Mouse (Mus musculus): ENCODE measurements around the gene Hoxb7. TPM values are rescaled to one million over a fixed set of nuclear protein-coding genes. Genes with fewer than 3 reads are reported as not detected.

Gene Hoxb7
- polyA plus RNA-seq, 1 experiment from 2014 or later, result 56.1 TPM

DNA sequence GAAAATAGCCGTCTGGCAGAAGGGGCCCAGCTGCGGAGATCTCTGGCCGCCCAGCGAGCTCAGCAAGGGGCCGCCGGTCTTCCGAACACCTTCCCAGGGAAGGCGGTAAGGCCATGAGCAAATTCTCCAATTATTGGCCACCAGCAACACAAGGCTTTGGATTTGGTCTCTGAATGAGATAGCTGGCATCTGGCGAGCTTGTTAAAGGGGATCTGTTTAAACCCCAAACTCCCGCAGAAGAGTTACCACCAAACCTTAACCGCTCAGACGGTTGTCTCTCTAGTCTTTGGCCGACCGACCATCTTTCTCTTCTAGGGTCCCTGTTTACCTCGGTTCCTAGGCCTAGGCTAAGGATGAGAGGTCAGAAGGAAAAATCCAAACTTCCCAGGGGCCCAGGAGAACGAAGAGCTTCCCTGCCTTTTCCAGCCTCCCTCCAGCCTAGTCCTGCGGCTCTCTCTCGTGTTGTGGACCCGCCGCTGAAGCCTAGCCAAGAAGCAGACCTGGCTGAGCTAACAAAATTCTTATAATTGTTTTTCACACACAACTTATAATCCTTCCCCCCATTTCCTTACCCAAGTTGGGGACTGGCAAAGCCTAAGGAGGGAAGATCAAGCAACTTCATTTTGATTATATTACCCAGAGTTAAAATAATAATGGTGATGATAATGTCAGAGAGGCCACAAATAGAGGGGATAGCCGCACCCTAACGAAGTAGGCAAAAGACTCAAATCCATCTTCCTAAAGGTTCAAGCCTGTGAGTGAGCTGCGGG is 16.1 kb downstream of the Hoxb7 start:
- WGBS, result 28% methylated on average over 23 of the region's 23 CpGs
- no peak for ATAC-seq (replicated peaks; ENCODE audit: low FRiP score, low read depth)
- Histone ChIP-seq H3K9me3 (replicated peaks; ENCODE audit: low read length) (no peaks in the 10 kb centered on the region), H3K36me3 (ENCODE audit: insufficient read depth, low read length) (0 out of 2 replicates have a peak, but pooled peaks cover 5% of the 10 kb centered on the region), H3K4me2 (ENCODE audit: low read length) (peak overlapping the region; percentile 96), H3K4me3 (replicated peaks; ENCODE audit: low read depth, low read length) (peak overlapping the region; percentile 83), H3K27me3 (ENCODE audit: insufficient read depth, low read length) (no peaks in the 10 kb centered on the region), H3K27ac (peak overlapping the region; percentile 92), H3K9ac (ENCODE audit: low read depth, low read length) (peak overlapping the region; percentile 98), H3K4me1 (replicated peaks; ENCODE audit: insufficient read depth, low read length) (peaks cover 24% of the 10 kb centered on the region)
- TF ChIP-seq CTCF (IDR thresholded peaks at IDR 0.05; ENCODE audit: low read depth), result no peak
- DNase-seq (ENCODE audit: low spot score), result no peak

DNA sequence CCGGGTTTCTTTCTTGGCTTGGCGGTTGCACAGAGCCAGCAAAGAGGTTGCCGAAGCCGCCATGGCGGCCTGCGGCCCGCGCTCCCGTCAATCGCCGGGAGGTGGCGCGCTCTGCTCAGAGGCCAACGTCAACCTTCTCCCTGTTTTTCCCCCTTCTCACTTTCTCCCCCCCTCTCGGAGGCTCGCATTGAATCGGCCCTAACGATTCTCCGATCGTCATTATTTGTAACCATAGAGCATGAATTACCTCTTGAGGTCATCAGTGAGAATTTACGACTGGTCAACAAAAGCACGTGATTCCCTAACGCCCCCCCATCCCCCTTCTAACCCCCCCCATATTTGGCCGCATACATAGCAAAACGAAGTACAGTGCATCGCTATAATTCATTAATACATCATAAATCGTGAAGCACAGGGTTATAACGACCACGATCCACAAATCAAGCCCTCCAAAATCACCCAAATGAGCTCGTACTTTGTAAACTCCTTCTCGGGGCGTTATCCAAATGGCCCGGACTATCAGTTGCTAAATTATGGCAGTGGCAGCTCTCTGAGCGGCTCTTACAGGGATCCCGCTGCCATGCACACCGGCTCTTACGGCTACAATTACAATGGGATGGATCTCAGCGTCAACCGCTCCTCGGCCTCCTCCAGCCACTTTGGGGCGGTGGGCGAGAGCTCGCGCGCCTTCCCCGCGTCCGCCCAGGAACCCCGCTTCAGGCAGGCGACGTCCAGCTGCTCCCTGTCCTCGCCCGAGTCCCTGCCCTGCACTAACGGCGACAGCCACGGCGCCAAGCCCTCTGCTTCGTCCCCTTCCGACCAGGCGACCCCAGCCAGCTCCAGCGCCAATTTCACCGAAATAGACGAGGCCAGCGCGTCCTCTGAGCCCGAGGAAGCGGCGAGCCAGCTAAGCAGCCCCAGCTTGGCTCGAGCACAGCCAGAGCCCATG is 17.0 kb downstream of the Hoxb7 start, which contains the start of gene Hoxb5:
Gene Hoxb5 (plus strand): TSS at position 186 of the 949 bp plus-strand sequence.
- ATAC-seq (replicated peaks; ENCODE audit: low FRiP score, low read depth) (no peak; the same call in 1 of the 2 replicates), DNase-seq (ENCODE audit: low spot score) (peak; percentile 97)
- peak; percentile 96 for TF ChIP-seq CTCF (IDR thresholded peaks at IDR 0.05; ENCODE audit: low read depth)
- peaks cover 24% of the 10 kb centered on the region for H3K4me1 ChIP-seq (replicated peaks; ENCODE audit: insufficient read depth, low read length)
- 2% methylated on average over 69 of the region's 69 CpGs for WGBS
- peak within 1 kb of the TSS; percentile 96 for H3K4me2 ChIP-seq (ENCODE audit: low read length)
- peak within 1 kb of the TSS; percentile 99 for H3K27ac ChIP-seq
- no peaks in the 10 kb centered on the region for H3K27me3 ChIP-seq (ENCODE audit: insufficient read depth, low read length)
- H3K9me3 ChIP-seq (replicated peaks; ENCODE audit: low read length), result no peaks in the 10 kb centered on the region
- H3K4me3 ChIP-seq (replicated peaks; ENCODE audit: low read depth, low read length), result peak within 1 kb of the TSS; percentile 83
- H3K36me3 ChIP-seq (ENCODE audit: insufficient read depth, low read length), result 0 out of 2 replicates have a peak, but pooled peaks cover 5% of the 10 kb centered on the region
- H3K9ac ChIP-seq (ENCODE audit: low read depth, low read length), result peak within 1 kb of the TSS; percentile 98

DNA sequence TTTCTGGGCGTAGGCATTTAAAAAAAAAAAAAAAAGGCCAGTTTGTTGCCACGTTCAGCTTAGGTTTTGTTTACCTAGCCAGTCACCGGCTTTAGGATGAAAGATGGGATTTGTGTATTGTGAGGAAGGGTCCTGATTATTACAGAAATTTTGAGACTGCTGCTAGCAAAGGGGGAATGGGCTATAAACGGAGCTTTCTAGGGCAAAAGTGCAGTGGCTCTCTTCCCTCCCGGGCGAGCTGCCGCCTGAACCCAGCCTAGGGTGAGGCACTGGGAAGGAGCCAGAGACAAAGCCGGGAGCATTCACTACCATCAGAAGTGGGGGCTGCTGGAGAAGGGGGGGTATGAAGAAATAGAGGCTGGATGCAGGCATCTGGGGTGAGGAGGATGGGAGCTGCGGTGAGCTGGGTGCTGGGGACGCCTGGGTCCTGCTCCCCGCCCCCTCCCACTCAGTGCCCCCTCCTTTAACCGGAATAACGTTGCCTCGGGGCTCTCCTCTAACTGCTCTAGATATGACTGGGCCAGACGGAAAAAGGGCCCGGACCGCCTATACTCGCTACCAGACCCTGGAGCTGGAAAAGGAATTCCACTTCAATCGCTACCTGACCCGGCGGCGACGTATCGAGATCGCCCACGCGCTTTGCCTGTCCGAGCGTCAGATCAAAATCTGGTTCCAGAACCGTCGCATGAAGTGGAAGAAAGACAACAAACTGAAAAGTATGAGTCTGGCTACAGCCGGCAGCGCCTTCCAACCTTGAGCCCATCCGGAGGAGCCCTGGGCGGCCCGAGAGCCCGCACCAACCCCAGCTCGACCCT is 18.2 kb downstream of the Hoxb7 start:
- Histone ChIP-seq H3K9me3 (replicated peaks; ENCODE audit: low read length) (no peaks in the 10 kb centered on the region), H3K36me3 (ENCODE audit: insufficient read depth, low read length) (0 out of 2 replicates have a peak, but pooled peaks cover 5% of the 10 kb centered on the region), H3K4me2 (ENCODE audit: low read length) (peak overlapping the region; percentile 96), H3K9ac (ENCODE audit: low read depth, low read length) (peak overlapping the region; percentile 98), H3K4me1 (replicated peaks; ENCODE audit: insufficient read depth, low read length) (peaks cover 32% of the 10 kb centered on the region), H3K27me3 (ENCODE audit: insufficient read depth, low read length) (no peaks in the 10 kb centered on the region), H3K27ac (peak overlapping the region; percentile 99), H3K4me3 (replicated peaks; ENCODE audit: low read depth, low read length) (peak overlapping the region; percentile 83)
- DNase-seq (ENCODE audit: low spot score), result no peak
- 13% methylated on average over 38 of the region's 38 CpGs for WGBS
- ATAC-seq (replicated peaks; ENCODE audit: low FRiP score, low read depth), result no peak
- TF ChIP-seq CTCF (IDR thresholded peaks at IDR 0.05; ENCODE audit: low read depth), result no peak

DNA sequence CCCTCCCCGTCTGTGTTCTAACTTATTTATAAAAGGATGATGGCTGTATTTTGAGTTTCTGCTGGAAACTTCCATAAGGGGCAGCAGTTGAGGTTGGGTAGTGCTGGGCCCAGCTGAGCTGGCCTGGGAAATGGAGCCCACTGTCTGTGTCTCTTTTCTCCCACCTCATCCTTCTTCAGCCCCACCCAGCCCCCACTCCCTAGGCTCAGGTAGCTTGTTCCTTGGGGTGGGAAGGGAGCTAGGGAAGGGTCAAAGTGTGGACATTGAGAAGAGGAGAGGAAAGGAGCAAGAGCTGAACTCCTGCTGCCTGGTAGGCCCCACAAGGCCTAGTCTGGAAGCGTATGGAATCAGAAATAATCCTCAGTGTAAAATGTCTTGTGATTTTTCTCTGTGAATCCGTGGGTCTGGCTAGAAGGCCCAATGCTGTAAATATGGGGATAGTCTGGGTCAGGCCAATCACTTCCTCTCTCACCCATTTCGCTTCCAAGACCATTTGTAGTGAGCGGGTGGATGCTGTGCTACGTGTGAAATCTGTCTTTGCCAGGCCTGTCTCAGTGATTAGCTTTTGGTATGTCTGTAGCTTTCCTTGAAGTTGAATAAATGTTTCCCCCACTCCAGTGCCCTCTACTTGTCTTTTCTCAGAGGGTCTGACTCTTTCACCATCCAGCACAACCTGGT is 19.2 kb downstream of the Hoxb7 start:
- Histone ChIP-seq H3K27ac (peak overlapping the region; percentile 99), H3K4me2 (ENCODE audit: low read length) (peak overlapping the region; percentile 96), H3K4me1 (replicated peaks; ENCODE audit: insufficient read depth, low read length) (peaks cover 39% of the 10 kb centered on the region), H3K9me3 (replicated peaks; ENCODE audit: low read length) (no peaks in the 10 kb centered on the region), H3K27me3 (ENCODE audit: insufficient read depth, low read length) (no peaks in the 10 kb centered on the region), H3K4me3 (replicated peaks; ENCODE audit: low read depth, low read length) (peak overlapping the region; percentile 83), H3K9ac (ENCODE audit: low read depth, low read length) (peak overlapping the region; percentile 98), H3K36me3 (ENCODE audit: insufficient read depth, low read length) (0 out of 2 replicates have a peak, but pooled peaks cover 5% of the 10 kb centered on the region)
- 35% methylated on average over 6 of the region's 6 CpGs for WGBS
- no peak for ATAC-seq (replicated peaks; ENCODE audit: low FRiP score, low read depth)
- no peak for TF ChIP-seq CTCF (IDR thresholded peaks at IDR 0.05; ENCODE audit: low read depth)
- DNase-seq (ENCODE audit: low spot score), result no peak

DNA sequence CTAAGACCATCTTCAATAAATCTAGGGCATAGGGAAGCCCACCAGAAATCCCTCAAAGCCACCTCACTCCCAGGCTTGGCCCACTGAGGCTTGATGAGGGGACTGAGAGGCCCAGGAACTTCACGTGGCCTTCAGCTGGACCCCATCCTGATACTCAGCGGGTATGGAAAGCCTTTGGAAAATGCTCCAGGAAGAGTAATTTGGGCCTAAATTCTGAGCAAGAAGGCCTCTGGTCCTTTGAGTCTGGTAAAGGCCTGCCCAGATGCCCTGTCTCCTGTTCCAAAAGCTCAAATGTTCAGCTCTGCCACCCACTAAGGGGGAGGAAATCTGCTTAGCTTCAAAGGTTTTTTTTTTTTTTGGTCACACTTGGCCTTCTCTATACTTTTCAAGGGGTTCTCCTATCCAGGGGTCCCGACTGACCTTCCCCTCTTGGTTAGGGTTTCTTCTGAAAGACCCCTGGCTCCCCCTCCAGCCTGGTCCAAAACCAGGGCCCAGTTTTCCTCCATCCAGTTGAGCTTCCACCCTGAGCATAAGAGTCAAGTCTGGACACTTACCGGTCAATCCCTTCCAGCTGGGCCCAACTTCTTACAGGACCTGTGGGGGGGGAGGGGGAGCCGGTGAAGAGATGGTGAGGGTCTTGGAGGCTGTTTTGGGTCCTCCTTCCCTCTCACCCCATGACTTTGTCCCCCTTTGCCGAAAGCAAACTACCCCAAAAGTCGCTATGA is 19.9 kb downstream of the Hoxb7 start:
- WGBS, result 17% methylated on average over 7 of the region's 7 CpGs
- Histone ChIP-seq H3K9ac (ENCODE audit: low read depth, low read length) (peak overlapping the region; percentile 98), H3K36me3 (ENCODE audit: insufficient read depth, low read length) (0 out of 2 replicates have a peak, but pooled peaks cover 5% of the 10 kb centered on the region), H3K27me3 (ENCODE audit: insufficient read depth, low read length) (no peaks in the 10 kb centered on the region), H3K4me1 (replicated peaks; ENCODE audit: insufficient read depth, low read length) (peaks cover 44% of the 10 kb centered on the region), H3K27ac (peak overlapping the region; percentile 99), H3K4me2 (ENCODE audit: low read length) (peak overlapping the region; percentile 96), H3K9me3 (replicated peaks; ENCODE audit: low read length) (no peaks in the 10 kb centered on the region), H3K4me3 (replicated peaks; ENCODE audit: low read depth, low read length) (peak overlapping the region; percentile 83)
- no peak for TF ChIP-seq CTCF (IDR thresholded peaks at IDR 0.05; ENCODE audit: low read depth)
- DNase-seq (ENCODE audit: low spot score) (no peak), ATAC-seq (replicated peaks; ENCODE audit: low FRiP score, low read depth) (peak; percentile 23; the same call in 1 of the 2 replicates)

Data from kidney, postnatal 0 days (tissue).